Mouse (Mus musculus) ovary, postnatal 36 days (tissue): ENCODE data around the gene AA467197.
A peak's percentile ranks its signal among the peaks of the same experiment; 100 is the strongest.

ENCODE experiments used
- DNase-seq: peaks from one replicate; pipeline ENCODE4 v3.0.0; 2022; ENCODE audit warnings: low spot score, mixed read lengths

AA467197 gene

DNA sequence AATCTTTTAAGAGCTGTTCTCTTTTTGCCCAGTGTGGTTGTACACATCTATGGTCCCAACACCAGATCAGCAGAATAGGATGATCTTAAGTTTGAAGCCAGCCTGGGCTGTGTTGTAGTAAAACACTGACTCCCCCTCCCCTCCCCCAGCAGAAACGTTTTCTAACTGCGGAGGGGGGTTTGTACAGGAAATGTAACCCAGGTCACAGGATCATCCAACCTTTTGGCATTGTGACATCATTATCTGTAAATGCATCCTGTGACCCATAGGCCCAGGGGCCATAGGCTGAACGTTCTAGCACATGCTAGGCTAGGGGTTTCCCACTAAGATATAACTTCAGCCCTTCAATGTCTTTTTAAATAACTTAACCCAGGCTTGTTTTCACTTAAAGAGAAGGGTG, at the start of gene AA467197:
AA467197 (plus strand) TSS at position 301 of the 400 bp plus-strand sequence.
- no peak for DNase-seq

DNA sequence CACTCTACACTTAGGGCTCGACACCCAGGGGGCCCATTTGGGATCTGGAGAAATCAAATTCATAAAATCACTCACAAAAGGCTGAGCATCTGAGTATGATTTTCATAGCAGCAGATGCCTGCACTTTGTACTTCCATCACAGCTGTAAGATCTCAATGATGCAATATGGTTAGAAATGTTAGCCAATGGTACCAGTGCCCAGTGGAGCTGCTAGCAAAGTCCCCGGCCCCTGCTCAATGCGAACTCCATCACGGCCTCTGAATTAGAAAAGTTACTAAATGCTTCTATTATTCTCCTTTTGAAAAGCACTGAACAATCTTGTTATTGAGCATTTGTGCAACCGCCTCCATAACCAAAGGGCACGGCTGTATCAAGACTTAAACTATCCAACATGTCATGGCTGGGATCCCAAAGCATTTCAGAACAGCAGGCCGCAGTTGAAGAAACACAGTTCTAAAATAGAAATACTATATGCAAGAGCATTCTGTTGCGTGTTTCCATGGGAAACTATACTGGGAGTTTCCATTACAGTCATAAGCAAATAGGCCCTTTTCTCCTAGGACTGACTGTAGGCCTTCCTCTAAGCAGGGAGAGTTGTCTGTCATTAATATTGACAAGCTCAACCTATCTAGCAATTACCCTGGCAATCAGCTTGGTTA, 48.8 kb upstream of the AA467197 start:
- no peak for DNase-seq

DNA sequence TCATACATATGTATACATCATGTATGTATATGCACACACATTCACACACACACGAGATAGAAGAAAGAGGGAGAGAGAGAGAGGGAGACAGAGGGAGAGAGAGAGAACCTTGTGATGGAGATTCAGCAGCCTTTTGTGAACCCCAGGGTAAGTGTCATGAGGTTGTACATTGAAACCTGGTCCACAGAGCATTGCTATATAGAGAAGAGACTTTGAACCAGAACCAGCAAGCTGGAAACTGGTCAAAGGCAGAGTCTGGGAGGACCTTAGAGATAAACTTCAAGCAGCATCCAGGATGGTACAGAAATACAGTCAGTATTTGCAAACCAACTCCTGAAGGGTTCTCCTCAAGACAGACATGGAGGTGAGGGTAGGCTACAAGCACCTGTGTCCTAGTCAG, 46.4 kb upstream of the AA467197 start:
- no peak for DNase-seq

DNA sequence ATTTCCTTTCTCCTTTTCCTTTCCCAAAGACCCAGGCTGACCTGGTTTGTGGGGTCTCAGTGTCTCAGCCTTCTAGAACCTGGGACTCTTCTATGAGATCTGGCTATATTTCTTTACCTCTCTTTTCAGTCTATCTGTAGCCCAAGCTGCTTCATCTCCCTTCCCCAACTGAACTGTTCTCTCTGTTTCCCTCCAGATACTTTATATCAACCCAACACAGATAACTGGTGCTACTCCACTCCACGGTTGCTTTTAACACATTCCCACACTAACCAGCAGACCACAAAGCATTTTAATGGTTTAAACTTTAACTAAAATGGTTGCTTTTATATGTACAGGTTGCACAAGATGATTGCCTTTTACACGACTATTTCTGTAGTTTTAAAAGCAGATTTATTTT, 45.6 kb upstream of the AA467197 start:
- DNase-seq = no peak

DNA sequence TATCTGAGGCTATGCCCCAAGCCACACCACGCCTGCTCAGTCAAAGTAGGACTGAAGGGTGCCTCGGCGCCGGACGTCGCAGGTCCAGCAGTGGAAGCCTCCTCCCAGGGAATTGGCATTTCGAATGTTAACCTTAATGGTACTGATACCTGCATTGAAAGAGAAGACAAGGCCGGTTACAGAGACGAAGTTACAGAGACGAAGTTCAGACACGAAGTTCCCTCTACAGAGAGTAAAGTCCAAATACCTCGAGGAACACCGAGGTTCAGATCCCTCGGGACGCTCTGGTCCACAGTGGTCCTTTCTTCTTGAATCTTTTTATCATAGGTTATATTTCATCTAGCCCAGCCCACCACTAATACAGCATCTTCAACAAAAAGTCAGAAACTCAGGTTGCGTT, 41.3 kb upstream of the AA467197 start:
- DNase-seq = no peak

DNA sequence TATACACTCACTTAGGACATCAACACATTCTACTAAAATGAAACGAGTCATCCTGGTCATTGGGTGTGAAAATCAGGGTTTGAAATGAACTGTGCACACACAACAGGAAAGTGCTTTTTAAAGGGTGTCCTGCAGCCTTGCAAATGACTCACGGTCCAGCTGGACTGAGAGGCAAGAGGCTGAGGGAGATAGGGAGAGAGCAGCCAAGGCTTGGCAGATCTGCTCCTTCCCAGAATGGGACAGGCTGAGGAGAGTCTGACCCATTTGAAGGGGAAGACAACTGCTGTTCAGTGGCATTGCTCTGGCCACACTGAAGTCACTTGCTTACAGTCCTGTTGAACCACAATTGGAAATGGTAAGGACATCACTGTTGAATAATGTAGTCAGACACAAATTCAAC, 37.0 kb upstream of the AA467197 start:
- DNase-seq = no peak

DNA sequence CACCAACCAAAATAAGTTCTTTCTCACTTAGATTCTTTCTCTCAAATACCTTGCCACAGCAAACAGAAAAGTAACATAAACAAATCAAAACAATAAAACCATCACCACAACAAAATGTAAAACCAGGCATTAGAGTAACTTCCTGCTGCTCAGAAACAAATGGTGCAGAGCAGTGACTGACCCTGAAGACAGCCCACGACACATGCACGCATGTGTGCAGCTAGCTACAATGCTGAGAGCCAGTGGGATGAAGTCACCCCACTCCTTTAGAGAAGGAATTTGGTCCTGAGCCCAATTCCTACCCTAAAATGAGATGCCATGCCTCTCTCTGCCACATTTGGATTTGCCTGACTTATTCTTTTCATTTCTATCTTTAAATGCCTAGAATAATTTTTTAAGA, 35.4 kb upstream of the AA467197 start:
- DNase-seq = no peak

DNA sequence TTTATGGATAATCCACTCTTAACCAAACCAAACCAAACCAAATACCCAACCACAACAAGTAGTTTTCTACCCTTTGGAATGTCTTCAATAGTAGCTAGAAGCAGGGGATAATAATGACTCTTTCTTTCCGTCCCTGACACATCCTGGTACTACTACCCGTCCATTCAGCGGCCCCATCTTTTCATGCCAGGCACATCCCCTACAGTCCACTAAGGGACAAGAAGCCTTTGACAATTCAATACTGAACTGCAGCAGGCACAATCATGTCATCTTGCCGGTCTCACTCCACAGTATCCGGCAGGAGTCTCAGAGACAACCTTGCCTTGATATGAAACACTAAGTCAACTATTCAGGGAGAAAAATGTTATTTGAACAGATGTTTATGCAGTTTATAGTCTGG, 31.0 kb upstream of the AA467197 start:
- DNase-seq = no peak

DNA sequence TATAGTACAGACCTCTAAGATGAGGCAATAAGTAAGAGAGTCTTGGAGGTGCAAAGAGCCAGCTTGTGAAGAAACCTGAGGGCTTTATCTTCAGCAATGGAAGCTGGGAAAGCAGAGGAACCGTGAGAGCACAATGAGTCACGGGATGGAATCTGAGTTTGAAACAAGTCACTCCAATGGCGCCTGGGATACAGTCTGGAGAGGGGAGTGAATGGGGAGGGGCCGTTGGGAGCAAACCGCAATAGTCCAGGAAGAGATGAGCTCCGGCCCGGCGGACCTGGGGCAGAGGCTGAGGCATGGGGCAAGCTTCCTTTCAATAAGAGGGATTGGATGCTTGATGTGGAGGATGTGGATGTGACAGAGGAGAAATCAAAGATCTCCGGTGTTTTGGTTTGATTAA, 28.0 kb upstream of the AA467197 start:
- DNase-seq = no peak

DNA sequence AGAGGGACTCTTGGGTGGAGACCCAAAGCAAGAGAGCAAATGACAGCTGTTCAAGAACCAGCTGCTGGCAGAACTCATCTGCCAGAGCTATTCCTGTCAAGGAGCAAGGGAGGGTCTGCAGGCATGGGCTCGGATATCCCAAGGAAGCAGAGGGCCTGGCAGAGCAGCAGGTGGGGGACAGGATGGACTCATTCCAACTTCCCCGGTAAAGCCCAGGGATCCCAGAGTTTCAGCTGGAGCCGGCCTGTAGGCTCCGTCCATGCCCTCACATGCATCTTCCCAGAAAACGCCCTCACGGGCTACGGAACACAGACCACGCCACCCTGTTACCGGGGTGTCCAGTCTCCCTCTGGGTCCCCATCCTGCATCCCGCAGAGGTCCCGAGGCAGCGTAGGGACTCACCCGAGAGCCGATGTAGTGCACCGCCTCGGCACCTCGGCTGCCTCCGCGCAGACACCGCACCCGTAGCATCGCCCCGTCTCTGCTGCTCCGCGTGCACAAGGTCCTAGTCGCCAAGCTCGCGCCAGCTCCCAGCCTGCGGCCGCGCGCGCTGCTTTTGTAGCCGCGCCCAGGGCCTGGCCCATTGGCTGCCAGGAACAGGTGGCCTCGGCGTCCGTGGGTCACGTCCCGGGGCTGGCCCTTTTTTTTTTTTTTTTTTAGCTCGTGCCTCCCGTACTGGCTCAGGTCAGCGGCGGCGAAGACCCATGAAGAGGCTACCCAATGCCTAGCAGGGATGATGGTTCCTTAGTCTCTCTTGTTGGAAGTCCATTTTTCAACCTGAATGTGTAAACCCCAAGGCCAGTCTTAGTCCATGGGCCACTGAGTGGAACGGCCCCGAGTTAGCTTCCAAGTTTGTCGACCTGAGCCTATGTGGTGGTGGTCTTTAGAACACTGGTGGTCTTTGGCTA, 25.8 kb upstream of the AA467197 start, which contains the start of gene Gatm:
Gatm (minus strand) TSS at position 558 of the 908 bp plus-strand sequence.
- peak; percentile 72 for DNase-seq

DNA sequence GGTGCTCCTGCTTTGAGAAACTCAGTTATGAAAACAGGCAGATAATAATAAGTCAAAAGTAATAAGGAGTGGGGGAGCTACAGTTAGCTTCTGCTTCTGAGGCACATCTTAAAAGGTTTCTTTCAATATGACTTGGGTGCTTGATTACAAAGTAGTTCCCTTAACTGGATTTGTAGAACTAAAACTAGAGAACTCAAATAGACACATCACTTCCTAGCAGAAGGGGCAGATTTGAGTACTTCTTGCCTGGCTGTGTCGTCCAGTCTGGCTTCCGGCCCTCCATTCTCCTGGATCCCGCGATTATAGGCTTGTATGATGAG, 25.2 kb upstream of the AA467197 start:
- no peak for DNase-seq

DNA sequence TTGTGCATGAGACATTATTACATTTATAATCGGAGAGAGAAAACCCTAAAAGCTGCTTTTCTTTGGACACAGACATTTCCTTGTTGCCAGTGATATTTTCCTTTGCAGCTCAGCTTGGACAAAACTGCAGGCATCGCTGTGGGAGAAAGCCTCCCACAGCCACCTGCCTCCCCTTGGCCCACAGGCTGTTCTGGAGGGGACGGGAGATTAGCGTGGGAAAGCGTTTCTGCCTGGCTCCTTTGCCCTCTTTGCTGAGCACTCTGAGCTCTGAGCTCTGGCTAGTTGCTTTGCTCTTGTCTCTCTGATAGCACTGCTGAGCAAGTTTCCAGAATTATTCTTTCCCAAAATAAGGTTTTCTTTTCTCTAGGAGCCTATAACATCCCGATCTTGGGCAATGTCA, 20.5 kb upstream of the AA467197 start:
- DNase-seq = no peak

DNA sequence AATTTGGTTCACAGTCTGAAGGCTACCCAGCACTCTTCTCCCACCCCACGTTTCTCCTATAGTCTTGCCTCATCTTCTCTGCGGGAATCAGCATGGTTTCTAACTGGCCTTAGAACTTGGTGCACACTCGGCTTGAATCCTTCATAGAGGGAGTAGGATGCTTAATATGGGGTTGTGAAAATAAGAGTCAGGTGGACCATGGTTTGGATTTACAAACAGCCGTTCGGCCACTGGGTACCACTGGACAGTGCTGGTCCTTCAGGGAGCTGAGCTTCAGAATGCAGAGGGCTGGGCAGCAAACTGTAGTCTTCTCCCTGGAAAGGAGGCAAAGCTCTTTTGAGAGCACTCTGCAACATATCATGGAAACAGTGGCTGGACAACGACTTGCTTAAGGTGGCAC, 19.0 kb upstream of the AA467197 start:
- DNase-seq = no peak

DNA sequence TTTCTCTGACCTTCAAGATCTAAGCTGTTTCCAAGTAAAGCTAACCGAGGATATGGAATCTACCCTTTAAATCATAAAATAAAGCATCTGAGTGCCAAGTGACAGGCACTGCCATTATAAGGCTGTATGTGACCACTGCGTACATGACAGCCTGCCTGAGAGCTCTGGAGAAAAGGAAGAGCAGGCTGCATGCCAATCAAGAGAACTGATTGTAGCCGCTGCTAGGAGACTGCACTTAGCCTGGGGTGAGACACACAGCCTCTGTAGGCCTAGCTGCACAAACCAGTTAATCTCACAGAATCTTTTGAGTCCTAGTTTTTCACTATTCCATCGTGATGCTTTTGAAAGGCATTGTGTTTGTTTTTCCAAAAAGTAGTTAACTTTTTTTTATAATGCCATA, 18.1 kb upstream of the AA467197 start:
- DNase-seq = no peak

DNA sequence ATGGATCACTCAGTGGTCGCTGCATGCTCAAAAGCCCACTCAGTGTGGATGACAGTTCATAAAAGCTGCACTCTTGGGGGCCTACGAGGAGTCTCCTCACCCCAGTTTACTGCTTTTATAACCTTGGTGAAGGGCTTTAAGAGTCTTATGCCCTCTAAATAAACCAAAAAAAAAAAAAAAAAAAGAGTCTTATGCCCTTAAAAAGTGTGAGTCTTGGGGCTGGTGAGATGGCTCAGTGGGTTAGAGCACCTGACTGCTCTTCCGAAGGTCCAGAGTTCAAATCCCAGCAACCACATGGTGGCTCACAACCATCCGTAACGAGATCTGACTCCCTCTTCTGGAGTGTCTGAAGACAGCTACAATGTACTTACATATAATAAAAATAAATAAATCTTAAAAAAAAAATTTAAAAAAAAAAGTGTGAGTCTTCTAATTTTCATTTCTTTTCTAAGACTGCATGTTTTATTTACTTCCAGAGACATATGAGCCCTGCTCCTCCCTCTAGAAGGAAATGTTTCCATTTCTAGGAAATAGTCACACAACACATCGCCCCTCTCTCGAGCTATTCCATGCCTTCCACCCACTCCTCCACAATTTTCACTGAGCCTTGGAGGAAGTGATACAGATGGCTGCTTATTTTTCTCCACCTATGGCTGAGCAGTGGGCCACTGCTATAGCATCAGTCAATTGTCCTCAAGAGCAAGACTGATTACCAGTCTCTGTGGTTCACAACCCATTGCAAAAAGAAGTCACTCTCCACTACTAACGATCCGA, 15.3 kb upstream of the AA467197 start:
- no peak for DNase-seq

DNA sequence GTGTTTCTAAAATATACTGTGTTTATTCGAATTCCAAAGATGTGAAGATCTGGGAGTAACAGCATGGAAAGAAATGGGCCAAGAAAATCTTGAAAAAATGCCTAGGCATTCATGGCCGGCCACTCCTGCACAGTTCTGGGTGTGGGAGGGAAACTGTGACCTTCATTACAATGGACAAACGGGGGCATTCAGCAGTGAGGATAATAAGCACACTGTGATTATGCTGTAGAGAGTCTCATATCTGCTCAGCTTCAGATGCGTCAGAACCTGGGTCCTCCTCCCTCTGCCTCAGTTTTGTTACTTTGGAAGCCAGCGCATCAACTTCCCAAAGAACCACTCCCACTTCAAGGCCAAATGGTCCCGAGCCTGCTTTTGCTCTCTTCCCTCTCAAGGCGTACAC, 10.9 kb upstream of the AA467197 start:
- no peak for DNase-seq

DNA sequence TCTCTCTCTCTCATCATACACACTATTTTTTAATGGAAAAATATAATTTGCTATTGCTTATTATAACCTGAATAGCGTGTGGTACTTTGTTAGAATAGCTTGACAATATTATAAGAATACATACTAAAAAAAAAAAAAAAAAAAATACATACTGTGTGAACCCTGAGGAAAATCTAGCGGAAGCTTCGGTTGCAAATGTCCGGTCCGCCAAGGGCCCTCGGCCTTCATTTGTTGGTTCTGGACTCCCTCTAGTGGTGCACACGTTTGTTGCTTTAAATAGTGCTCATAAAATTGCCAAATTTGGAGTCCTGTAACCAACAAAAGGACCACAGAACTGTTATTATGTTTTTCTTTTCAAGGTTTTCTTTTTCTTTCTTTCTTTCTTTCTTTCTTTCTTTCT, 7.8 kb upstream of the AA467197 start:
- DNase-seq = peak; percentile 65

DNA sequence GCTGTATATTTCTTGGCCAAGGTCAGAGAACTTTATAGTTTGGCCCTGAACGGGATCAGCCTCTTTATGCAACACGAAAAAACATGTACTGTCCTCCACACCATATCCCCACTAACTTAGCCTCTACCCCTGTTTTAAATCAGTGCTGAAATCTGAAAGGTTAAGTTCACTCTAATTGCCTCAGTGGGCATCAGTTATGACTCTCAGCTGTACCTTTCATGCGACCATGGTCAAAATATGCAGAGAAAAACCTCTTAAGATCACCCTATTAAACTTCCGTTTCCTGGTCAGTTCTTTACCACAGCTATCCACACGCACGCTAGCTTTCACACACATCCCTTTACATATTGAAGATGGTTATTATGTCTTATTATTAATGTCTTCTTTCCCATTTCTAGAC, 6.9 kb upstream of the AA467197 start:
- no peak for DNase-seq

DNA sequence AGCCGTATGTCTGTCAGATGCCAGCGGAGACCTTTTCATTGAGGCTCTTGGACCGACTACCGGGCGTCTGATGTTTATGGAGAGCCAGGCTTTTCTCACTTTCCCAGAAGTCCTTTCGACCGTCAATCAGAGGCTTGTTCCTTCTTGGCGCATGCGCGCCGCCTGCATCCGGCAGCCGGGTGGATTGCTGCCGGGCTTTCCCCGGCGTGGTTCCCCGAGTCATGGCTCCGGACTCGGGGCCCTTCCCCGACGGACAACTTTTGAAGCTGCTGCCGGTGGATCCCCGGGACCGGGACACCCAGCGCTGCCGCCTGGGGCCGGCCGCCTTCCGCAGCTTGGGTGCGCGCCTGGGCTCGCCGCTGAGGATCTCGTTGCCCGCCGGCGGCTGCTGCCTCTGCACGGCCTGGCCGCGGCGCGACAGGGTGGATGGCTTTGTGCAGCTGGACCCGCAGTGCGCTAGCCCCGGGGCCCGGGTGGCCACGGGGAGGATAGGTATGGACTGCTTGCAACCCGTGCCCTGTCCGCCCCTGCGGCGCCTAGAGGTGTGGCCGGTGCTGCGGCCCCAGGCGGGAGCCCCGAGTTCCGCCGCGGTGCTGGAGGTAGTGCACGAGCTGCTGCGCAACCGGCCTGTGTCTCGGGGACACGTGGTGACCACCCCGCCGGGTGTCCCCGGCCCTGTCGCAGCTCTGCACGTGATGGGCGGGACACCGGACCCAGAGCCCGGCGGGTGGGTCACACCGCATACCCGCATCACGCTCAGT, 6.1 kb upstream of the AA467197 start:
- DNase-seq = peak; percentile 85

DNA sequence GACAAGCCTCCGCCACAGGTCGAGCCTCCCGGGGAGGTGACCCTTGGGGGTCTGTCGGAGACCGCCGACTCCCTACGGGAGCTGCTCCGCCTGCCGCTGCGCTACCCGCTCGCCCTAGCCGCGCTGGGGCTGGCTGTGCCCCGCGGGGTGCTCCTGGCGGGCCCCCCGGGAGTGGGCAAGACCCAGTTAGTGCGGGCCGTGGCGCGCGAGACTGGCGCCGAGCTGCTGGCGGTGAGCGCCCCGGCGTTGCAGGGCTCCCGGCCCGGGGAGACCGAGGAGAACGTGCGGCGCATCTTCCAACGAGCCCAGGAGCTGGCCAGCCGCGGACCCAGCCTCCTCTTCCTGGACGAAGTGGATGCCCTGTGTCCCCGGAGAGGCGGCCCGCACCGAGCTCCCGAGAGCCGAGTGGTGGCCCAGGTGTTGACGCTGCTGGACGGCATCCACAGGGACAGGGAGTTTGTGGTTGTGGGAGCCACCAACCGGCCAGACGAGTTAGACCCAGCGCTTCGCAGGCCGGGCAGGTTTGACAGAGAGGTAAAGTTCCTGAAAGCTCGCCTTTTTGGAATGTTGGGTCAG, 5.5 kb upstream of the AA467197 start:
- peak; percentile 48 for DNase-seq

DNA sequence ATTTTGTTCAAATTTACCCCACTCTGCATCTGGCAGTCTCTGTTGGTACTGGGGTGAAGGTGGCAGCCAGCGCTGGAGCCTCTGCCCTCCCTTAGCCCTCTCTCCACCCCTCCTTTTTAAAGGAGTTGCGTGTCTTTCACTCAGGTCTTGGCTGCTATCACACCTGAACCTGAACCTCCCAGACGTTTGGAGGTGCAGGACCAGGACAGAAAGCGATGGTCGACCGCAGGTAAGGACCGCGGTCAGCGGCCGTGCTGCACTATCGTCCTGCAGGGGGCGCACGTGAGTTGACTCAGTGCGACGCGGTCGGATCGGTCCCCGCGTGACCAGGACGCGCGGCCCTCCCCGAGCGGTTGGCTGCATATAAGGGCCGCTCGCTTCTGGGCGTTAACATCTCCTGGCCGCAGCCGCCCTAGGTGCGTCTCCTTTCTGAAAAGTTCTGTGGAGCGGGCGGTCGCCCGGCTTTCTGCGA, 776 bp downstream of the AA467197 start:
- peak; percentile 74 for DNase-seq

DNA sequence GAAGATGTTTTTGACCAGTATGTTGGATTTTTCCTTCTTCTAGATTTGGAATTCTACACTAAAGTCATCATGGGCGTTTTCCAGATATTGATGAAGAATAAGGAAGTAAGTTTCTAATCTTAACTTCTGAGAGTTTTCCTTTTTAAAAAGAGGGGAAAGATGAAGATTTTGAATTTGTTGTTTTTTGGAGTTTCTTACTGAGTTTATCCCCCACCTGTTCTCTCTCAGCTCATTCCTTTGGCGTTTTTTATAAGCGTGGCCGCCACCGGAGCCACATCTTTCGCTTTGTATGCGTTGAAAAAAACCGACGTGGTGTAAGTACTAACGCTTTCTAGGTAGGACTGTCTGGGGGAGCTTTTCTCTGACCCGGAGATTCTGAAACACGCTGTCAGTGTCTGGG, 1.2 kb downstream of the AA467197 start:
- DNase-seq = no peak
